Mouse (Mus musculus) thymus, postnatal 4 days (tissue): ENCODE measurements around the gene 3830406C13Rik.

ENCODE experiments used
- DNase-seq: peaks from one replicate; pipeline ENCODE4 v3.0.0; 2021

The 3830406C13Rik gene

GRCm38 (mm10) chr14:12343451-12343941 is 59.5 kb downstream of the 3830406C13Rik start:
- DNase-seq = no peak

- no peak for DNase-seq
Measured at GRCm38 (mm10) chr14:12344061-12344745, 60.2 kb downstream of the 3830406C13Rik start.

- DNase-seq = no peak
Measured at GRCm38 (mm10) chr14:12344746-12345240, 60.8 kb downstream of the 3830406C13Rik start.

GRCm38 (mm10) chr14:12345241-12345921 is 61.4 kb downstream of the 3830406C13Rik start:
- no peak for DNase-seq

- DNase-seq = no peak
Measured at GRCm38 (mm10) chr14:12346011-12346864, 62.3 kb downstream of the 3830406C13Rik start.

GRCm38 (mm10) chr14:12346865-12347600 is 63.1 kb downstream of the 3830406C13Rik start:
- no peak for DNase-seq

- no peak for DNase-seq
Measured at GRCm38 (mm10) chr14:12348089-12348488, 64.1 kb downstream of the 3830406C13Rik start, which contains the start of gene Fezf2. Fezf2 (minus strand) TSS chr14:12348189.

GRCm38 (mm10) chr14:12349334-12350090 is 65.5 kb downstream of the 3830406C13Rik start:
- no peak for DNase-seq

GRCm38 (mm10) chr14:12350271-12350916 is 66.4 kb downstream of the 3830406C13Rik start:
- DNase-seq = no peak
